Mouse (Mus musculus) spleen, postnatal 36 days (tissue): Measurements from ENCODE around the gene Hunk.

ENCODE experiments used
- DNase-seq, 2 experiments: peaks; one replicate each; pipeline ENCODE4 v3.0.0; 2022; ENCODE audit warnings: low spot score in 2 of 2, mixed read lengths in 1 of 2

The Hunk gene

DNA sequence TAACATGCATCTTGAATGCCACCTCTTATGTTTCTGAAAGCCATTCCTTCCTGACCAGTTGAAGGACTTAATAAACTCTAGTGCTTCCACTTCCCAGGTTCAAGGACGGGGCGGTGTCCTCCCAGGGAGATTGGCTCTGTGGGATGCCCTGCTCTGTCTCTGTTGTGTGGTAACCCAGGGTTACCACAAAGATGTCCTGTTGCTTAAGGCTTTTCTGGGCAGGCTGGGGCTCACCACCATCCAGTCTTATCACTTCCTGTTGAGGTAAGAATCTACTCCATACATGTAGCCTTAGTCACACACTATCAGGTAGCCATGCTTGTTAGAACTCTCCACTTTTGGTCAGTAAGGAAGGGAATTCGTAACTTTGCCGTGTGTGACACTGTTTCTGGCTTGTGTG, 49.4 kb downstream of the Hunk start:
- DNase-seq = no peak

DNA sequence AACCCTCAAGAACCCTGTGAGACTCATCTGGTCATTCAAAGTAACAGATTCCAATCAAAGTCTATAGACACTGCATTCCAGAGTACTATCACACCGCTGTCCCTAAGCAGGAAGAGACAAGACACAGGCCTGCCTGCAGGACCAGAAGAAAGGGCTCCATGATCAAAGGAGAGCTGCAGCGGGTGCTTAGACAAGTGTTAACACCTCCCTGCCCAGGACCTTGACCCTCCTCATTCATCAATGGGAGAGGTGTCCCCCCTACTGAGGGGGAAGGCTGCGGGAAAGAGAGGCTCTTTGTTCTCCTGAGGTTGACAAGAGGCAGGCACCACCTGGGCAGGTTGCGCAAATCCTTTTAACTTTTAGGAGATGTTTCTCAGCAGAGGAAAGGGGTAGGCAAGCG, 51.5 kb downstream of the Hunk start:
- DNase-seq = no peak

GRCm38 (mm10) chr16:90439493-90439892, 53.7 kb downstream of the Hunk start:
- no peak for DNase-seq

- DNase-seq = no peak
Measured at GRCm38 (mm10) chr16:90440654-90441053, 54.8 kb downstream of the Hunk start.

GRCm38 (mm10) chr16:90442991-90443390, 57.2 kb downstream of the Hunk start:
- no peak for DNase-seq

DNA sequence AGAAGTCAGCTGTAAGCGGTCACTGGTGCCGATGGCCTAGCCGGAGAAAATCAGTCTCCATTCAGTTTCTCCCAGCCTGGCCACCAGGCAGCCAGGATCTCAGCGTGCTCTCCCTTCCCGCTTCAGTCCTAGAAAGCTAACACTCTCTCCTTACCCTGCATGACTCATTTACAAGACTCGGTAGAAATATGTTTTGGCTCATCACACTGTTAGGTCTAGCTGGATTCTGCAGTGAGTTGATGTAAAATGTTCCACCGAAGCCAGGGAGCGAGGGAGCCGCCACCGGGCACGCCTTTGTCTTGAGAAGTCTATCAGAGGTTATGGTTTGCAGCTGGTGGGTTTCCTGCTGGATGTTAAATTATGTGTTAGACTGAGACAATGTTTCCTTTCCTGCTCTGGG, 67.4 kb downstream of the Hunk start:
- no peak for DNase-seq

- DNase-seq = no peak
Measured at GRCm38 (mm10) chr16:90456495-90457125, 70.8 kb downstream of the Hunk start.

DNA sequence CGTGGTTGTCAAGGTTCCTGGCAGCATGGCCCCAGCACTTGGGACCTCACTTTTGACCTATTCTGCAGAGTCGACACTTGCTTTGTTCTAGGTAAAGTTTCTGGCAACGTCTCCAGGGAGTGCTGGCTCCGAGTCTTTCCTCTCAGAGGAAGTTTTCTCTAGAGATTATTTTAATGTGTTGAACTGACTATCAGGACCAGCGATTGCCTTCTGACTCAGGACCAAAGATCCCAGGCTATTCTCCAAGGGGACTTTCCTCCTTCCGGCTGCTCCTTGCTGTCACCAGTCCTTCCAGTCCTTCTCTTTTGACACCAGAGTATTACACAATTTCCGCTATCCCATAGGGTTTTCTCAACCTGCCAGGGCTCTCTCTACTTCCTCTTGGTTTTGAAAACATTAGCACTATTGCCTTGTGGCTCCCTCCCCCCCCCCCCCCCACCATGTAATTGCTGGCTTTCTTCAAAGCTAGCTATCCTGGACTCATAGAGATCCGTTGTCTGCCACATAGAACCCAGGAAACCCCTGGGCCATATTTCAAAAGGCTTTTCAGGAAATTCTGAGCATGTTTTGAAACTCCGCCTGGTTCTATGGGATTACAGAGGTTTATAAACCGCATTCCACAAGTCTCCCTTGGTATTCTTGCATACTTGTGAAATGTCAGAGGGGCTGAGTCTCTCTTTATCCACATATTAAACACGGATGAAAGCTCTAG, 73.2 kb downstream of the Hunk start:
- no peak for DNase-seq

DNA sequence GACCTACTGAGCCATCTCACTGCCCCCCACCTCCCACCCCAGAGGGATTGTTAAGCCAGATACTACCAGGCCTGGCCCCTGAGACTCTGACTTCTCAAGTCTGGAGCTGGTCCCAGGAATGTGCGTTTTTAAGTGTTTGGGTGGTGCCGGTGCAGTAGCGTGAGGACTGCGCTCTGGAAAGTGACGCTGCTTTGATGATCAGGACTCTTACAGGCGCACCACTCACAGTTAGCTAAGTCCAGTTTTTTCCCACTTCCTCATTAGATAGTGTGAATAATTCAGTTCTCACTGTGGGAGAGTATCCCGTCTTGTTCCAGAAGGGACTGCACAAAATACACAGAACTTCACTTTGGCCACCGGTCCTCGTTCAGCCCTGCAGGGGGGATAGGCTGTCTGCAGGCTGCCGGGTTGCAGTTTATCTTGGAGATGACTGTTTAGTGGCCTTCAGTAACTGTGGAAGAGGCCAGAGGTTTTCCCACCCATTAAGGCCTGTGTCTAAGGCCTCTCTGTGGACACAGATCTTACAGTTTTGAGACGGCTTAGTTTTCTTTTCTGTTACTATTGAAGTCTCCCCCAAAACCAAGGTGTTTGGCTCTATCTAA, 75.6 kb downstream of the Hunk start:
- no peak for DNase-seq

DNA sequence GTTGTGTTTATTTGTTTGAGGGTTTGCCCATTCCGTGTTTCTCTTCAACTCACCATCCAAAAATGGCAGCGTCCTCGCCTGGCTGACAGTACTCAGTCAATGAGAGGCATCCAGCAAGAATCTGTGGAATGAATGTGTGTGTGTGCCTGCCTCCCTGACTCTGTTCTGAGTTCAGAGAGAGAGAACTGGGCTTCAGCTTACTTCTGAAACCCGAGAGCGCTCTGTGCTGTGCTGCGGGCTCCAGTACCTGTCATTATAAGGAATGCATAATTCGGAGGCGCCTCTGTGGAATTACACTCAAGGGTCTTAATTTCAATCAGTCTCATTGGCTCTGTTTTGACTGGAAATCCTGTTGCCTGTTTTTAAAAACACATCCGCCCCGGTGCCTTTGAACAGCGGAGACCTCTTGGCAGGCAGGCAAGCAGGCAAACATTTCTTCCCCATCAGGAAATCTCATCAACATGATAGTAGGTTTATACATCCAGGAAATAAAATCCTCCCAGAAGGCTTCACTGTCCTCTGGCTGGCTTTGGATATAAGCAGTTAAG, 77.0 kb downstream of the Hunk start:
- DNase-seq = no peak

DNA sequence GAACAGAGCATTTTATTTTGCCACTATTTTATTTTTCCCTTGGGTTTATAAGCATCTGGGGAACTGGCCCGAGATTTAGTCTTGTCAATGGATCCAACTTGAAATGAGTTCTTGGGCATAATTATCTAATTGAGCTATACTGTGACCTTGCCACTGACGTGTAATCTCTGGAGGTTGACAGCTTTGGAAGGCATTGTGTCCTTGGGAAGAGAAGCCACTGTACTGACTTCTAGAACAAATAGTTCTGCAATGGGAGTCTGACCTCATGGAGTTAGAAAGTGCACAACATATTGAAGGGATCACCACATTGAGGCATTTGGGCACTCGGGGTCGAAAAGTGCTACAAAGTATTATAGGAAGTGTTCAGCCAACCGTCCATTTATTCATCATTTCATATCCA, 79.3 kb downstream of the Hunk start:
- no peak for DNase-seq

DNA sequence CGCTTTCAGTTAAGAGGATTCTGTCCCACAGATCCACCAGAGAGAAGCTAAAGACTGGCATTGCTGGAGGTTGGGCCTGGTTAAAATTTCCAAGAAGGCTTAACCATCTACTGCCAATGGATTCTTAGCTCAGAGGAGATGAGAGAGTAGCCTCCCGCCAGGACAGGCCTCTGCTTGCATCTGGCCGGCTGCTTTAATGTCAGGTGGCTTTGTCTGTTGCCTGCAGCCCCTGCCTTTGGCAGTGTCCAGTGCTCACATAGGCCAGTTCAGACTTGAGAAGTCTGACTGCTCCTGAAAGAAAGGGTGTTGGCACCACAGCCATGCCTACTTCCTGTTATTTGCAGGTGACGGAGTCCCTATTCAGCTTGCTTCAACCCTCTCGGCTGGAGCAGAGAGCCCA, 82.5 kb downstream of the Hunk start:
- no peak for DNase-seq

DNA sequence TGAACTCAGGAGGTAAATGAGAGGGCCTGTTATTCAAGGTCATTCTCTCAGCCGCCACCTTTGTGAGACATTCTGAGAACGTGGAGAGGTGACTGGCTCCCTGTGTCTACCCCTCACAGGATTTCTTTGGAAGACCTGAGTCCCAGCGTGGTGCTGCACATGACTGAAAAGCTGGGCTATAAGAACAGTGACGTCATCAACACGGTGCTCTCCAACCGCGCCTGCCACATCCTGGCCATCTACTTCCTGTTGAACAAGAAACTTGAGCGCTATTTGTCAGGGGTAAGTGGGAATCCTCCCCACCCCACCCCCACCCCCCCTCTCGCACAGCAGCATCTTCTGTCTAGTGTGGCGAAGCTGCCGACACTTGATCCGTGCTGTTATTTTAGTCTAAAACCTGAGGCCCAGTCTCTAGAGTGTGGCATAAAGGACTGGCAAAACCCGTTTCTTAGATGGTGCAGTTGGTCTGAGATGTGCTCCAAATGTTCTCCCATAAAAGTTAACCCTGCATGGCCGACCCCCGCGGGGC, 90.0 kb downstream of the Hunk start:
- DNase-seq = peak in 1 of 2 experiments; percentile 4

DNA sequence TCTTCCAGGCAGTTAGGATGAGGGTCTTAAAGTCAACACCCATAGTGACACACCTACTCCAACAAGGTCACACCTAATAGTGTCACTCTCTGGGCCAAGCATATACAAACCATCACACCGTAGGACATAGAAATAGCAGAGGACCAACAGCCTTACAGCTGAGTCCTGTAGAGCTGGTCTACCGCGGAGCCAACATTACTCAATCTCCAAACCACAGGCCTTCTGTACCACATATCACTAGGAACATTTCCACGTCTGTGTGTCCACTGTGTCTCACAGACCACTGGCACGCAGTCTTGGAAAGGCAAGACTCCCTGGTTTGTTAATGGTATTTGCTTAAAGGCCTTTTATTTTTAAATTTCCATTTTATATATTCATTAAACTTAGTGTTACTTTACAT, 95.8 kb downstream of the Hunk start:
- DNase-seq = no peak

- DNase-seq = no peak
Measured at GRCm38 (mm10) chr16:90483341-90483740, 97.5 kb downstream of the Hunk start.

- no peak for DNase-seq
Measured at GRCm38 (mm10) chr16:90485125-90485524, 99.3 kb downstream of the Hunk start.

- DNase-seq = no peak
Measured at GRCm38 (mm10) chr16:90485599-90485998, 99.8 kb downstream of the Hunk start.

DNA sequence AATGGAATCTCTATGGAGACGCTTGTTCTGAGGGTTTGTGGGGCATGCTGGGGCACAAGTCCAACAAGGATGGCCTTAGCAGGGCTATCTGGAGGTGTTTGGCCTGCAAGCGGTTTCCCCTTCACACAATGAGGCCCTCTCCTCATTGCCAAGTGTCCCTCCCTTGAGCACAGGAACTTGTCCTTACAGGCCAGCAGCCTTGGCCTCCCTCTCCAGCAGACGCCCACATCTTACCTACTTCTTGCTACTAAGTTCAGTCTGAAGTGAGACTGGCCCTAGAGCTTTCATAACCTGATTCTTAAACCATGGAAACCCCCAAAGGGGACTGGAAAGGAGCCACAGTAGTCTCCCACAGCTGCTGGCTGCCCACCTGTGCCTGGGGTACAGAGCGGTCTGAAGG, 104.3 kb downstream of the Hunk start:
- DNase-seq = no peak

DNA sequence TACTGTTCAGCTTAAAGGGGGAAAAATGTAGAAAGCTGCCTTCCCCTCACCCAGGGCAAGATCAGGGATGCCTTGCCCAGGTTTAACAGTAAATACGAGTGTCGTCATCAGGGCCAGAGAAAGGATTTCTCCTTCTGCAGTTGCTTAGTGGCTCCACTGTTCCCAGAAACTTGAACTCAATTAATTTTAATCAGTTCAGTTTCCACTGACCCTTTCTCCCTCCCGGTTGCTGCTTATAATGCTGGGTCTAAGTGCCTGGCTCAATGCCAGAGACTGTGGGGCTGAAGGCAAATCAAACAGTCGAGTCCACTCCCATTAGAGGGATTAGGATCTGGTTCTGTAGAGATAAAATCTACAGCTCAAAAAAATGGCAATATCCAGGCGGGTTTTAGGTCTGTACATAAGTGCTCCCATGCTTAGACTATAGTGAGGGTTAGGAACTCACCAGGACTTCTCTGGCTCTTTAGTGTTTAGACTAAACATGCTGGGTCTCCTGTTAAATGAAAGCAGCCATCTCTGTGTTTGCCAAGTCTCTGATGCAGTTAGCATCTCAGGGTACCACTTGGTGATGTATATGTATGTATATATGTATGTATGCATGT, 106.2 kb downstream of the Hunk start:
- DNase-seq = no peak

DNA sequence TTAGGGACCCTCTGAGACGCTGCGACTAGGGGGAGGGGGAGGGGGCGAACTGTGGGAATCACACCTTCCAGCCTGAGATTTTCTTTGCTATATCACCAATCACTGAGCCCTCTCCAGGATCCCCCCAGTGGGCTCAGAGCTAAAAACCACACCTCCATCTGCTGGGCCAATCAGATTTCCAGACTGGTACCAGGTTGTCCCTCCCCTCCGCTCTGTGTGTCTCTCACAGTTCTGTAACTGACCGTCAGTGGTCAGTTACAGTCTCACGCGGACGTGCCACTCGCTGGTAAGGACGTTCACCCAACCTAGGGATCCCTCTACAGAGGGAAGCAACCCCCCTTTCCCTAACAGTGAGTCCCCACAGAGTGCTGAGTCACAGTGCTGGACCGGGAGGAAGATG, 111.1 kb downstream of the Hunk start:
- DNase-seq = no peak

- DNase-seq = no peak
Measured at GRCm38 (mm10) chr16:90497749-90498464, 112.1 kb downstream of the Hunk start.

DNA sequence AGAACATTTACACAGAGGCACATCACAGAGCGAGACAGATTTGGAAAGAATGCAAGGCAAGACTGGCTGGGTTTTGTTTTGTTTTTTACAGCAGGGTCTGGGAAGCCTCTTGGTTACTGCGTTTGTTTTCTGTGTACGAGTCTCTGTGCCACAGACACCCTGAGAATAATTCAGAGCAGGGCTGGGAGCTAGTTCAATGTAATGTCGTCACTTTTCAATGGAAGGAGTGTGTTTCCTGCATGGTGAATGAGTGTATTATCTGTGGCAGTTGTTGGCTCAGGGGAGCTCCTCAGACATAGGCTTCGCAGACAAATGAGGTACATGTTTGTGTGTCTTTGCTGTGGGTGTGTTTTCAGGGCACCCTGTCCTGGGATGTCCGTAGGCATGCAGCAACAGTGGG, 115.0 kb downstream of the Hunk start:
- no peak for DNase-seq
